Mouse (Mus musculus) limb, embryonic 12.5 days (tissue): Measurements from ENCODE around the gene Slc25a13. TPM values are rescaled to one million over a fixed set of nuclear protein-coding genes. Genes with fewer than 3 reads are reported as not detected.
"Not testable (repeated sequence)": the region's sequence is repeated elsewhere in the genome, so short reads cannot be mapped to it uniquely, and the experiment has no call there.

ENCODE experiments used
- ATAC-seq: fragments of 200-750 bp; cut with Nextera tagmentation; 2 replicates; pipeline ENCODE4 v1.8.0; 2017; ENCODE audit warnings: low read depth, moderate TSS enrichment; ENCODE audit not compliant: insufficient number of reproducible peaks, insufficient read depth, low FRiP score, low TSS enrichment
- H3K27ac ChIP-seq: fragments of 300-500 bp; sonication (generic); 2 replicates; pipeline ENCODE4 v1.5.1; 2016; ENCODE audit warnings: mild to moderate bottlenecking, moderate library complexity
- H3K27me3 ChIP-seq: fragments of 300-500 bp; sonication (generic); 2 replicates; pipeline ENCODE4 v1.6.1; 2016; ENCODE audit warnings: mild to moderate bottlenecking, moderate library complexity
- H3K36me3 ChIP-seq: fragments of 300-500 bp; sonication (generic); 2 replicates; pipeline ENCODE4 v1.6.1; 2016; ENCODE audit warnings: mild to moderate bottlenecking, moderate library complexity
- H3K4me1 ChIP-seq: fragments of 300-500 bp; sonication (generic); replicated peaks from 2 replicates; pipeline ENCODE4 v1.6.1; 2016
- H3K4me2 ChIP-seq: fragments of 300-500 bp; sonication (generic); 2 replicates; pipeline ENCODE4 v1.6.1; 2016; ENCODE audit warnings: mild to moderate bottlenecking, moderate library complexity
- H3K4me3 ChIP-seq: fragments of 300-500 bp; sonication (generic); replicated peaks from 2 replicates; pipeline ENCODE4 v1.5.1; 2016; ENCODE audit warnings: mild to moderate bottlenecking
- H3K9ac ChIP-seq: fragments of 300-500 bp; sonication (generic); replicated peaks from 2 replicates; pipeline ENCODE4 v1.6.1; 2016; ENCODE audit warnings: mild to moderate bottlenecking, moderate library complexity
- H3K9me3 ChIP-seq: fragments of 300-500 bp; sonication (generic); 2 replicates; pipeline ENCODE4 v1.6.1; 2016; ENCODE audit warnings: mild to moderate bottlenecking, moderate library complexity
- WGBS: fragments of 180-500 bp; shearing (Covaris S2); methylation state at CpG from one replicate; pipeline ENCODE4 v1.1.7; 2016; 5-methylcytosine and 5-hydroxymethylcytosine counted together
- polyA plus RNA-seq: library from polyadenylated mRNA; unstranded; fragments of >200 nt; fragmentation: Nextera tagmentation; extraction: Ambion mirVana; gene quantifications from 2 replicates; pipeline ENCODE4 v1.2.1, GENCODE M21; 2016

The Slc25a13 gene
- polyA plus RNA-seq, 1 experiment from 2014 or later, result 42.3 TPM

DNA sequence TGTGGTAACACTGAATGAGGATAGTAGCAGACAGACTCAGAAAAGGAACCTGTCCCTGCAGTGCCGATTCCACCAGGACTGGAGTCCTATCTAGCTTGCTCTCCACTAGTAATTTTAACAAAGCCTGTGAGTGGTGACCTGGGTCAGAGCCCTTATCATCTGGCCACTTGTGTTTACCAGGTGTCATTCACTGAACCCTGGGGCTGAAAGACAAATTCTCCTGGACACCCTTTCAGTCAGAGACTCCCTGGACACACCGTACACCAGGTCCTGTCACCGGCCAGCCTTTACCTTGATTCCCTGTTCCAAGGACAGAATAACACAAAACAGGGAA is 31.3 kb downstream of the Slc25a13 start:
- Histone ChIP-seq H3K9ac (no peak overlapping the region), H3K9me3 (no peaks in the 10 kb centered on the region), H3K36me3 (0 out of 2 replicates have a peak, but pooled peaks cover 7% of the 10 kb centered on the region), H3K27me3 (no peaks in the 10 kb centered on the region), H3K4me3 (no peak overlapping the region), H3K27ac (no peak overlapping the region), H3K4me1 (peaks cover 11% of the 10 kb centered on the region), H3K4me2 (no peak overlapping the region)
- no peak for ATAC-seq
- WGBS, result 75% methylated on average over 3 of the region's 3 CpGs

- H3K4me2 ChIP-seq, result no peak overlapping the region
- no peak overlapping the region for H3K4me3 ChIP-seq
- H3K27ac ChIP-seq, result no peak overlapping the region
- no peak for ATAC-seq
- H3K9ac ChIP-seq, result no peak overlapping the region
- no peaks in the 10 kb centered on the region for H3K27me3 ChIP-seq
- 62% methylated on average over 7 of the region's 7 CpGs for WGBS
- H3K36me3 ChIP-seq, result 0 out of 2 replicates have a peak, but pooled peaks cover 7% of the 10 kb centered on the region
- peaks cover 11% of the 10 kb centered on the region for H3K4me1 ChIP-seq
- H3K9me3 ChIP-seq, result no peaks in the 10 kb centered on the region
These were observed 31.8 kb downstream of the Slc25a13 start for GRCm38 (mm10) chr6:6184921-6185734.

GRCm38 (mm10) chr6:6183601-6184000 is 33.4 kb downstream of the Slc25a13 start:
- no peaks in the 10 kb centered on the region for H3K9me3 ChIP-seq
- H3K27me3 ChIP-seq, result no peaks in the 10 kb centered on the region
- H3K36me3 ChIP-seq, result peaks cover 19% of the 10 kb centered on the region
- H3K4me1 ChIP-seq, result no peaks in the 10 kb centered on the region; the same call in 1 of the 2 replicates
- no peak overlapping the region for H3K9ac ChIP-seq
- 87% methylated on average over 8 of the region's 8 CpGs for WGBS
- no peak overlapping the region for H3K4me2 ChIP-seq
- H3K4me3 ChIP-seq, result no peak overlapping the region
- no peak overlapping the region for H3K27ac ChIP-seq
- no peak for ATAC-seq

- Histone ChIP-seq H3K9ac (no peak overlapping the region), H3K4me3 (no peak overlapping the region), H3K27me3 (no peaks in the 10 kb centered on the region), H3K4me1 (no peaks in the 10 kb centered on the region; the same call in 1 of the 2 replicates), H3K36me3 (peaks cover 23% of the 10 kb centered on the region), H3K9me3 (no peaks in the 10 kb centered on the region), H3K4me2 (no peak overlapping the region), H3K27ac (no peak overlapping the region)
- no peak for ATAC-seq
- 95% methylated on average over 7 of the region's 7 CpGs for WGBS
These were observed 34.8 kb downstream of the Slc25a13 start for GRCm38 (mm10) chr6:6182191-6182590.

GRCm38 (mm10) chr6:6178341-6178740 is 38.6 kb downstream of the Slc25a13 start:
- not testable (repeated sequence) for H3K27ac ChIP-seq, ATAC-seq, H3K9ac ChIP-seq, H3K27me3 ChIP-seq, H3K4me2 ChIP-seq, H3K9me3 ChIP-seq, H3K4me3 ChIP-seq
- Histone ChIP-seq H3K4me1 (peaks cover 10% of the 10 kb centered on the region), H3K36me3 (peaks cover 16% of the 10 kb centered on the region)
- 91% methylated on average over 15 of the region's 15 CpGs for WGBS

DNA sequence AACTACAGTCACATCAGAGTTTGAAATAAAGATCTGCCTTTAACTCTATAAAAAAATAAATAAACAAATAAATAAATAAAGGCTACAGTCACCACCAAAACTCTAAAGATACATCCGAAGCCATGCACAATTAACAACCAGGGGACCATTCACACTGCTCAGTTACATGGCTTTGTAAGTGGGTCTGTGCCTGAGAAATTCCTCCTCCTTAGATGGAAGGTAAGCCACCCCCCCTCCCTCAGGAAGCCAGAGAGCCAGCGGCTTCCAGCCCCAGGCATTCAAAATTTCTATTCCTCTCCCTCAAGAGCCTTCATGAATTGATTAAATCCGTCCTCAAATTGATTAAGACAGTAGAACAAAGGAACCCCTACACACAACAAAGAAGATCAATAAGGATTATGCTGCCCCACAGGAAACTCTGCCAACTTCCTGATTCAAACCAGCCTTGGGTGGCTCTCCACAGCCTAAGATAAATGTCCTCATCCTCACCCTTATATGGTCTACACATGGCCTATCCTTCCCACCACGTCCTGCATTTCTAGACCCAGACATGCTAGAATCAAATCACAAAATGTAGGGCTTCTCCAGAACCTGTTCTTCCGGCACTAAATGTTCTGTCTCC is 41.5 kb downstream of the Slc25a13 start:
- H3K27me3 ChIP-seq, result no peaks in the 10 kb centered on the region
- peaks cover 16% of the 10 kb centered on the region for H3K36me3 ChIP-seq
- H3K4me3 ChIP-seq, result no peak overlapping the region
- H3K9ac ChIP-seq, result no peak overlapping the region
- H3K9me3 ChIP-seq, result no peaks in the 10 kb centered on the region
- H3K4me2 ChIP-seq, result no peak overlapping the region
- H3K27ac ChIP-seq, result no peak overlapping the region
- no peak for ATAC-seq
- WGBS, result 63% methylated on average over 5 of the region's 5 CpGs
- H3K4me1 ChIP-seq, result peaks cover 19% of the 10 kb centered on the region

DNA sequence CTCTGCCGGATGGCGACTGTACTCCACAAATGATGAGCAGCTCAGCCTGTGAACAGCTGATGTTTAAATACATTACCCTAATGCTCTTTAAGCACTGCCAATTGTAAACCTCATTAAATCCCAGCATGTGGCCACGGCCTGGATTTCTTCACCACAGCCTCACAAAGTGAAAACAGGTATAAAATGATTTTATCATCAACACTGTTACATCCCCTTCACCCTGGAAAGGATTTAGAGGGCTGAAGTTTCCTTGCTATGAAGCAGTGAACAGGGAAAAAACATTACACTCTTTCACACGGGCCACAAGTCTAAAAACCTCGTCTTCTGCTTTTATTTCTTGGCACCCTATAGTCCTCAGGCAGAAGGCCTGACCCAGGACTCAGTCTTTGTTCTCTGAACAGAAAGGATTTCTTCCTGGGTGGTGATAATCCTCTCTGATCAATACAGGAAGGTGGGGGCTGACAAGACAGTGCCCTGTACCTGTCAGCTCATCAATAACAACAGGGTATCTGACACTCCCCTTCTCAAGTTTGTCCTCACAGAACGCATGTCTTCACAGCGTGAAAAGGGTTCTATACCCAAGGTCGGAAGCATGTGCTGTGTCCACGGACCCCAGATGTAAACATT is 42.9 kb downstream of the Slc25a13 start:
- no peaks in the 10 kb centered on the region for H3K9me3 ChIP-seq
- peaks cover 8% of the 10 kb centered on the region for H3K36me3 ChIP-seq
- H3K4me3 ChIP-seq, result no peak overlapping the region
- H3K9ac ChIP-seq, result no peak overlapping the region
- H3K4me2 ChIP-seq, result no peak overlapping the region
- no peak overlapping the region for H3K27ac ChIP-seq
- ATAC-seq, result no peak
- 16% methylated on average over 9 of the region's 9 CpGs for WGBS
- H3K4me1 ChIP-seq, result peaks cover 23% of the 10 kb centered on the region
- H3K27me3 ChIP-seq, result no peaks in the 10 kb centered on the region

- Histone ChIP-seq H3K27me3 (no peaks in the 10 kb centered on the region), H3K27ac (no peak overlapping the region), H3K36me3 (peaks cover 1% of the 10 kb centered on the region; the same call in 1 of the 2 replicates), H3K9ac (no peak overlapping the region), H3K4me1 (peaks cover 30% of the 10 kb centered on the region), H3K4me2 (no peak overlapping the region), H3K4me3 (no peak overlapping the region), H3K9me3 (no peaks in the 10 kb centered on the region)
- 38% methylated on average over 15 of the region's 15 CpGs for WGBS
- ATAC-seq, result no peak
These were observed 43.6 kb downstream of the Slc25a13 start for GRCm38 (mm10) chr6:6173166-6173934.

GRCm38 (mm10) chr6:6168566-6169134 is 48.3 kb downstream of the Slc25a13 start:
- H3K36me3 ChIP-seq, result no peaks in the 10 kb centered on the region
- no peak overlapping the region for H3K9ac ChIP-seq
- peak overlapping the region; percentile 23; the same call in 1 of the 2 replicates for H3K27ac ChIP-seq
- peaks cover 23% of the 10 kb centered on the region for H3K4me1 ChIP-seq
- H3K4me2 ChIP-seq, result no peak overlapping the region
- WGBS, result 59% methylated on average over 11 of the region's 11 CpGs
- ATAC-seq, result no peak
- no peak overlapping the region for H3K4me3 ChIP-seq
- no peaks in the 10 kb centered on the region for H3K27me3 ChIP-seq
- H3K9me3 ChIP-seq, result no peaks in the 10 kb centered on the region

DNA sequence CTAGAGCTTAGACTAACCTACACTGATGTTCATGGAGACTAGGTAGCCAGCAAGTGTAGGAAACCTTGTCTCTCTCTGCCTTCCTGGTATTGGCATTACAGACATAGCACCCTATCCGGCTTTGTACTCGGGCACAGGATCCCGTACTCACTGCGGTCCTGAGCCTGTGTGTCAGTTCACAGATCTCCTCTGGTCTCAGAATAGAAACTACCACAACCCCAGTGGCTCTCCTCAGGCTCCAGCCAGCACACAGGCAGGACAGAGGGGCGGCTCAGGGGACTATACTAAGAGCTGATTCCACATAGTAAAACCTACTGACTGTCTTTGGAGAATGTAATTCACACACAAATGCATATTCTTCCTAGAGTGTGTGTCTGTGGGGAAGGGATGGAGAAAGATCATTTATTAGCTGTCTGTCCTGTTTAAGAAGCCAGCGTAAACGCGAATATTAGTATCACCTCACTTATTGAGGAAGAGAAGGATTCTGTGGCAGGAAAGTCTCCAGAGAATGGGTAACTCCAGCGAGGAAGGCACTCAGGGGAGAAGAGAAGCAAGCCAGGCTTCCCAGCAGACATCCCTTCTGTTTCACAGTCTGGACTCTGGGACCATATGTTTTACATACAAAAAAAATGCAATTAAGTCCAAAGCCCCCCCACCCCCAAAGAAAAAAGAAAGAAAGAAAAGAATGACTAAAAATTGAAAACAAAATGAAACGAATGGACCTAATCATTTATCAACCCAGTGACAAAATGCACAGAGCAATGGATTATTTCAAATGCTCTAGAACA is 49.4 kb downstream of the Slc25a13 start:
- WGBS, result 87% methylated on average over 10 of the region's 10 CpGs
- no peak overlapping the region for H3K4me2 ChIP-seq
- H3K27me3 ChIP-seq, result no peaks in the 10 kb centered on the region
- H3K9ac ChIP-seq, result no peak overlapping the region
- H3K4me1 ChIP-seq, result peaks cover 13% of the 10 kb centered on the region
- no peak overlapping the region for H3K27ac ChIP-seq
- no peak for ATAC-seq
- H3K4me3 ChIP-seq, result no peak overlapping the region
- H3K9me3 ChIP-seq, result no peaks in the 10 kb centered on the region
- H3K36me3 ChIP-seq, result no peaks in the 10 kb centered on the region
